Comparison of ENCODE assay signal across 1 mouse cellular context in the genomic region with DNA sequence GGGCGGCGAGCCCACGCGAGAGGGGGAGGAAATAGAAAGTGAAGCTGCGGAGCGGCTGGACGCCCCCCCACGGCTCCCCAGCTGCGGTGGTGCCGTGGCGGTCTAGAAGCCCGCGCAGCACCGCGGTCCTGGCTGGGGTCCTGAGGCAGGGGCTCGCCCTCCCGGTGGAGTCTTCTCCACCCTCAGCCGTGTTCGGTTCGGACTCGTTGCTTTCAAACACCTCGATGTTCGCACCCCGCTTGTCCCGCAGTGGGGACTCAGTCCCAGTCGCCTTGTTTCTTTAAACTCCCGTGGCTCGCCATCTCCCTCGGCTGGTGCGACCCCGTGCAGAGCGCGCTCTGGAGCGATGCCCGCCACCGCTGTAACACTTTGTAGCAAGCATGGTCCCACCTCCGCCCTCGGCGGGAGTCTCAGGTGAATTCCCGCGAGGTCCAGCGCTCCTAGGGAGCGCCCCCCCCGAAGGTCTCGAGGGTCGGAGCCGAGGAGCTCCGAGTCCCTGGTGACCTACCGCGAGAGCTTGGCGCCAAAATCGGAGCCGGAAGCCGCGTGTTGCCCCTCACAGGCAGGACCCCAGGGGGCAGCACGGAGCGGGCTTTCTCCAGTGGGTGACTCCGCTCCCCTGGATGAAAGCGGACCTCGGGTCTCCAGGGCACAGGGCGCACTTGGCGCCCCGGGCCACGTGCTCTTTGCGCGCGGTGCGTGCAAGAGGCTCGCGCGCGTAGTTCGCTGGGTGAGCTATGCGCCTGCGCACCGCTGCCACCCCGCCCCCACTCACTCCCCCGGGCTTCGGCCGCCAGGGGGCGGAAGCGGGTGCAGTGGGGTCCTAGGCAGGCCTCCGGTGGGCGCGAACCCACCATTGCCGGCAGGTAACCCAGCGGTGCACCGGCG.
TF ChIP-seq lines count a peak whose summit lies in the region.

No protein-coding gene starts in this region.

TF ChIP-seq in CH12.LX, 34 proteins besides CTCF, POLR2A, EP300 and RAD21:
- TF ChIP-seq USF2 (conservative IDR thresholded peaks at IDR 0.05; ENCODE audit: low read depth, low read length) = no peak; the same call in 1 of the 2 replicates
- peak; percentile 98 for TF ChIP-seq MAX (IDR thresholded peaks at IDR 0.05; ENCODE audit: low read length)
- TF ChIP-seq MAZ (IDR thresholded peaks at IDR 0.05; ENCODE audit: low read depth, low read length) = peak; percentile 82; the same call in 1 of the 2 replicates
- no peak for TF ChIP-seq PAX5 (IDR thresholded peaks at IDR 0.05; ENCODE audit: low read length)
- TF ChIP-seq KAT2A (IDR thresholded peaks at IDR 0.05; ENCODE audit: insufficient replicate concordance, low read length) = peak; percentile 64; the same call in 1 of the 2 replicates
- TF ChIP-seq USF1 (IDR thresholded peaks at IDR 0.05; ENCODE audit: low read depth, low read length) = peak; percentile 77
- TF ChIP-seq ZKSCAN1 (IDR thresholded peaks at IDR 0.05; ENCODE audit: borderline replicate concordance, low read depth, low read length) = no peak
- peak; percentile 95; the same call in 1 of the 2 replicates for TF ChIP-seq MXI1 (IDR thresholded peaks at IDR 0.05; ENCODE audit: low read depth, low read length)
- TF ChIP-seq E2F4 (IDR thresholded peaks at IDR 0.05; ENCODE audit: insufficient replicate concordance, low read depth, low read length) = 0 out of 2 replicates have a peak, but pooled peaks have one; percentile 64
- no peak for TF ChIP-seq RCOR1 (conservative IDR thresholded peaks at IDR 0.05; ENCODE audit: low read depth, low read length)
- TF ChIP-seq MYC (IDR thresholded peaks at IDR 0.05; ENCODE audit: low read depth, low read length) = peak; percentile 96
- TF ChIP-seq CHD2 (IDR thresholded peaks at IDR 0.05; ENCODE audit: low read length) = peak; percentile 87
- 0 out of 2 replicates have a peak, but pooled peaks have one; percentile 14 for TF ChIP-seq TBP (conservative IDR thresholded peaks at IDR 0.05; ENCODE audit: low read depth, low read length)
- peak; percentile 44; the same call in 1 of the 2 replicates for TF ChIP-seq IRF4 (IDR thresholded peaks at IDR 0.05; ENCODE audit: low read depth, low read length)
- TF ChIP-seq TCF12 (IDR thresholded peaks at IDR 0.05; ENCODE audit: low read depth, low read length) = peak; percentile 49
- peak; percentile 81 for TF ChIP-seq ELF1 (IDR thresholded peaks at IDR 0.05; ENCODE audit: low read depth, low read length)
- peak; percentile 56 for TF ChIP-seq HCFC1 (IDR thresholded peaks at IDR 0.05; ENCODE audit: low read depth, low read length)
- TF ChIP-seq MAFK (IDR thresholded peaks at IDR 0.05; ENCODE audit: insufficient replicate concordance, low read length) = no peak
- no peak; the same call in 1 of the 2 replicates for TF ChIP-seq POLR2AphosphoS2 (IDR thresholded peaks at IDR 0.05; ENCODE audit: low read depth, low read length)
- TF ChIP-seq GABPA (IDR thresholded peaks at IDR 0.05; ENCODE audit: insufficient replicate concordance, low read depth, low read length) = no peak
- no peak for TF ChIP-seq ZNF384 (IDR thresholded peaks at IDR 0.05; ENCODE audit: low read depth, low read length)
- no peak for TF ChIP-seq ZC3H11A (IDR thresholded peaks at IDR 0.05; ENCODE audit: low read depth, low read length)
- peak; percentile 86 for TF ChIP-seq SIN3A (IDR thresholded peaks at IDR 0.05; ENCODE audit: low read length)
- TF ChIP-seq BHLHE40 (IDR thresholded peaks at IDR 0.05; ENCODE audit: low read depth, low read length) = peak; percentile 89
- peak; percentile 10; the same call in 1 of the 2 replicates for TF ChIP-seq MEF2A (IDR thresholded peaks at IDR 0.05; ENCODE audit: borderline replicate concordance, low read depth, low read length)
- TF ChIP-seq JUN (IDR thresholded peaks at IDR 0.05; ENCODE audit: insufficient read depth, low read depth, low read length) = no peak
- TF ChIP-seq ZMIZ1 (IDR thresholded peaks at IDR 0.05; ENCODE audit: low read depth, low read length) = peak; percentile 57; the same call in 1 of the 2 replicates
- no peak; the same call in 1 of the 2 replicates for TF ChIP-seq CHD1 (IDR thresholded peaks at IDR 0.05; ENCODE audit: low read depth, low read length)
- TF ChIP-seq NELFE (IDR thresholded peaks at IDR 0.05; ENCODE audit: low read depth, low read length) = no peak; the same call in 1 of the 2 replicates
- TF ChIP-seq JUND (conservative IDR thresholded peaks at IDR 0.05; ENCODE audit: low read depth, low read length) = no peak
- peak; percentile 22 for TF ChIP-seq SMC3 (IDR thresholded peaks at IDR 0.05; ENCODE audit: low read depth, low read length)
- peak; percentile 9; the same call in 1 of the 2 replicates for TF ChIP-seq ETS1 (conservative IDR thresholded peaks at IDR 0.05; ENCODE audit: low read depth, low read length)
- peak; percentile 92 for TF ChIP-seq NRF1 (IDR thresholded peaks at IDR 0.05; ENCODE audit: low read depth, low read length)
- TF ChIP-seq UBTF (IDR thresholded peaks at IDR 0.05; ENCODE audit: low read depth, low read length) = peak; percentile 71; the same call in 1 of the 2 replicates
TF ChIP-seq in CH12.LX: peak in this region for 21.
